Mouse (Mus musculus) thymus, adult 2 months (tissue): ENCODE data around the gene Fam192a.

Source experiments
- CTCF ChIP-seq: fragments of 200-500 bp; IDR thresholded peaks from 2 replicates; pipeline ENCODE4 v1.5.1; 2012; ENCODE audit warnings: mild to moderate bottlenecking, control low read depth, low read length, moderate library complexity, borderline replicate concordance; ENCODE audit not compliant: control insufficient read depth, poor library complexity, insufficient read depth; ENCODE audit errors: extremely low read depth
- POLR2A ChIP-seq: fragments of 200-500 bp; IDR thresholded peaks from 2 replicates; pipeline ENCODE4 v1.6.1; 2012; ENCODE audit warnings: mild to moderate bottlenecking, low read length, control low read depth, moderate library complexity; ENCODE audit not compliant: control insufficient read depth, poor library complexity, insufficient read depth; ENCODE audit errors: extremely low read depth

DNA sequence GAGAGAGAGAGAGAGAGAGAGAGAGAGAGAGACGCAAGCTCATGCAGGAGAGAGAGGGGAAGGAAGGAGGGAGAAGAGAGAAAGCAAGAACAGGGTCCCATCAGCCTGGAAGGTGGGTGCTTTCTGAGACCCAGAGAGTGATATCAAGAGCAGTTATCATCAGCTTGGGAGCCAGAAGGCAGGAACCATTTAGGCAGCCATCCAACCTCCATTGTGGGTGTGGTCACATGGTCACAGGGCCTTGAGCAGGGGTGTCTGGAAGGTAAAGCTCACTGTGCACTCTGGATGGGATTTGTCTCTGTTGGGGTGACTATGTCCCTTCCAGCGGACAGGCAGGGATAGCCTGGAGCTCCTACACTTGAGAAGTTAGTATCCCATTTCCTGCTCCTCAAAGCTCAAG lies 61.8 kb downstream of the Fam192a start:
- TF ChIP-seq CTCF = no peak
- TF ChIP-seq POLR2A = no peak
